Mouse (Mus musculus) 416B (cell line): ENCODE measurements around the gene Smpdl3b.
"Not testable (repeated sequence)": the region's sequence is repeated elsewhere in the genome, so short reads cannot be mapped to it uniquely, and the experiment has no call there.

Experiments used
- DNase-seq: peaks from one replicate; pipeline ENCODE4 v3.0.0; 2011; ENCODE audit warnings: low read depth

Smpdl3b gene

DNA sequence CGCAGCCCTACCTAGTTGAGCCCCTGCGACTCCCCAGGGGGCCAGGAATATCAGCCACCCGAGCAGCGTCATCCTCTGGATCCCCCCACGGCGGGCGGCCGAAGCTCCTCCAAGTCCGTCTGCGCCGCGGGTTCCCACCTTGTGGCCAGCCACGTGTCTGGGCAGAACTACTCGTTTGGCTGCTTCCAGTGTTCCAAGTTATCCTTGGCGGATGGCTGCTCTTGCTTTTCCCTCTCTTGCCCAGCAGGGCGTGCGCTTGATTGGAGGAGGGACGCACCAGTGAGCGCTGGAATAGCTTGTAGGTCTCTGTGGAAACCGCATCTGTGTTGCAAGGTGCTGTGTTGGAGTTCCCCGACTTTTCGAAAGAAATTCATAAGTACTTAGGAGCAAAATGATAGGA, at the start of gene Smpdl3b:
TSS of gene Smpdl3b (minus strand) at position 279 of the 400 bp plus-strand sequence.
- DNase-seq, result no peak

GRCm38 (mm10) chr4:132806620-132807191, 49.7 kb upstream of the Smpdl3b start:
- no peak for DNase-seq

DNA sequence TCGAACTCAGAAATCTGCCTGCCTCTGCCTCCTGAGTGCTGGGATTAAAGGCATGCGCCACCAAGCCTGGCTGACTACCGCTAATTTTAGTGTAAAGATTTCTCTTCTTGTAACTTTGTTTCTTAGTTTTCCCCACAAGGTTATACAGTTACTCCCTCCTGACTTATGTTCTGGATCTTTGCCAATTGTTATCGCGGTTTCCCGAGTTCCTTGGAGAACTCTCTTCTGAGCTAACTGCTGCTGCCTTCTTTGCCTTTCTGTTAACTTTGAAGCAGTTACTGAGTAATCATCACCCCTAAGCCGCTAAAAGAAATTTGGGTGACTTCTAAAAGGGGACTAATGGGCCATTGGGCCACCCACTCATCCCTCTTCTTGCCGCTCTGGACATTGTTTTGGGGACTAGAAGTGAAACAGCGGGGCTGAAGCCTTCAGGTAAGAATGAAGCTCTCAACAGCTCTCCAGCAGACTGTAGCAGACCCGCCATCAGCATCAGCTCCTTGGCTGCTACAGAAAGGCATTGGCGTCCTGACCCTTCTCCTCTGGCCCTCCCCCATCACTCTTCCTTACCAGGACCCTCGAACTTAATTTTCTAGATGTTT, 48.6 kb upstream of the Smpdl3b start:
- peak; percentile 56 for DNase-seq

GRCm38 (mm10) chr4:132805146-132805545, 48.1 kb upstream of the Smpdl3b start:
- no peak for DNase-seq

GRCm38 (mm10) chr4:132804331-132804730, 47.3 kb upstream of the Smpdl3b start:
- peak; percentile 30 for DNase-seq

DNA sequence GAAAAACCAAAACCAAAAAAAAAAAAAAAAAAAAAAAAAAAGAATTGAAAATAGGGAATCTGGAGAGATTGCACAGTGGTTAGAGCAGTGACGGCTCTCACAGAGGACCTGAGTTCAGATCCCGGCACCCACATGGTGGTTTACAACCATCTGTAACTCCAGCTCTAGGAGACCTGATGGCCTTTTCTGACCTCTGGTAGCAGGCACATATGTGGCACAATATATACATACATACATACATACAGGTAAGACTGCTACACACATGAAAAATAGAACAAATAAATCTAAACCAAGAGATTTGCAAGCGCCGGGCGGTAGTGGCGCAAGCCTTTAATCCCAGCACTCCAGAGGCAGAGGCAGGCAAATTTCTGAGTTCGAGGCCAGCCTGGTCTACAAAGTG, 46.8 kb upstream of the Smpdl3b start:
- DNase-seq, result no peak

DNA sequence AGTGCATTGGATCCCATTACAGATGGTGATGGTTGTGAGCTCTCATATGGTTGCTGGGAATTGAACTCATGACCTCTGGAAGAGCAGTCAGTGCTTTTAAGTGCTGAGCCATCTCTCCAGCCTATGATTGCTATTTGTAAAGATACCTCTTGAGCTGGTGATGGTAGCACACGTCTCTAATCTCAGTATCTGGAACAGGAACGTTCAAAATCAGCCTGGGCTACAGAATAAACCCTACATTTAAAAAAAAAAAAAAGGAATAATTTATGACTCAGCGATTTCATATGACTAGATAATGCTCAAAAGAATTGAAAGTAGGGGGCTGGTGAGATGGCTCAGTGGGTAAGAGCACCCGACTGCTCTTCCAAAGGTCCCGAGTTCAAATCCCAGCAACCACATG, 46.2 kb upstream of the Smpdl3b start:
- DNase-seq, result no peak

GRCm38 (mm10) chr4:132802171-132802637, 45.2 kb upstream of the Smpdl3b start:
- DNase-seq, result no peak

DNA sequence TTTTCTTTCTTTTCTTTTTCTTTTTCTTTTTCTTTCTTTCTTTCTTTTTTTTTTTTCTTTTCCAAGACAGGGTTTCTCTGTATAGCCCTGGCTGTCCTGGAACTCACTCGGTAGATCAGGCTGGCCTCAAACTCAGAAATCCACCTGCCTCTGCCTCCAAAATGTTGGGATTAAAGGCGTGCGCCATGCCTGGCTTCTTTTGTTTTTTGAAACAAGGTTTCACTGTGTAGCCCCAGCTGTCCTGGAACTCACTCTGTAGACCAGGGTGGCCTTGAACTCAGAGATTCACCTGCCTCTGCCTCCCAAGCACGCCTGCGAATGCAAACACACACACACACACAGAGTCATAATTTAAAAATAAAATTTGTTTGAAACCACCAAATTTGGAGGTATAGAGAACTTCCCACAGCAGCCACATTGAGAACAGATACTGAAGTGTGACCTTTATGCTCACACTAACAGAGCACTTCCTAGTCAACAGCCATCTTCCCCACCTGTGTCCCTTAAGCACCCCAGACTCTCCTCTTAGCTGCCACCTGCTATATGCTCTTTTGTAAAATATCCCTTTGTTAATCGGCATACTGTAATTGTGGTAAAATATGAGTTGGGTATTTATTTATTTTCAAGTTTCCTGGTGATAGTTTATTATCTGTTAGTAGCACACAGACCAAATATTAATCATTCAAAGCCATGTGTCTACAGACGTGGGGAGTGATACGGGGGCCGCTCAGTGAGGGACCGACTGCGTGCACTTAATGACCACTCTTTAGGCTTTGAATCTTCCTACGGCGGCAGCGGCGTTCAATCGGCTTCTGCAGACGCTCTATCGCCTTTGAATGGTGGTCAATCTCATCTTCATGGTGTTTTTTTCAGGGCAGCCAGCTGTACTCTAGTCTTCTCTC, 44.4 kb upstream of the Smpdl3b start:
- no peak for DNase-seq

DNA sequence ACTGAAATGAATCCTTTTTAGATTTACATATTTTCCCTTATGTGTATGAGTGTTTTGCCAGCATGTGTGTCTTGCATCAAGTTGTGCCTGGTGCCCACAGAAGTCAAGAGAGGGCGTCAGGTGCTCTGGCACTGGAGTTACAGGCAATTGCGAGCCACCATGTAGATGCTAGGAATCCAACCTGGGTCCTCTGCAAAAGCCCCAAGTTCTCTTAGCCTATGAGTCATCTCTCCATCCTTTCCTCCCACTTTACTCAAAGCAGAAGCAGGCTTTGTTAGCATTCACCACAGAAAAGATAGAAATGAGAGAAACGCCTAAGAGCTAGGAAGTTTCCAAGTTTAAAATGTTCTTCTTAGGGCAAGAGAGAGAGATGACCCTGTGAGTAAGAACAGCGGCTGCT, 42.8 kb upstream of the Smpdl3b start:
- no peak for DNase-seq

GRCm38 (mm10) chr4:132798666-132799065, 41.6 kb upstream of the Smpdl3b start:
- DNase-seq, result not testable (repeated sequence)

DNA sequence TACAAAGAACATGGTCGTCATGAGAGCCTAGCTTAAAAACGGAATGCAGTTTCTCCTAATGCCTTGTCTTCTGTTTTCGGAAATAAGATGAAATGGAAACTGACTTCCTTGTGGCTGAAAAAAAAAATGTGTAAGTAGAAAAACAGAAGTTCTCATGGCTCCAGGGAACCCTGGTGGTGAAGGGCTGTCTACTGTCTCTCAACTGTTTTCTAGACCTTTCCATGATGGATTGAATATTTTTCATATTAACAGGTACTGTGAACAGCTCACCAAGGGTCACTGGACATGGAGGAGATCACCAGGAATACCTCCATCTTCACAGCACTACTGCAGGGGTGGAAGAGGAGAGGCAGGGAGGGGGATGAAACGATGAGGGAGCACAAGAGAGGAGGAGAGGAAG, 41.0 kb upstream of the Smpdl3b start:
- no peak for DNase-seq

DNA sequence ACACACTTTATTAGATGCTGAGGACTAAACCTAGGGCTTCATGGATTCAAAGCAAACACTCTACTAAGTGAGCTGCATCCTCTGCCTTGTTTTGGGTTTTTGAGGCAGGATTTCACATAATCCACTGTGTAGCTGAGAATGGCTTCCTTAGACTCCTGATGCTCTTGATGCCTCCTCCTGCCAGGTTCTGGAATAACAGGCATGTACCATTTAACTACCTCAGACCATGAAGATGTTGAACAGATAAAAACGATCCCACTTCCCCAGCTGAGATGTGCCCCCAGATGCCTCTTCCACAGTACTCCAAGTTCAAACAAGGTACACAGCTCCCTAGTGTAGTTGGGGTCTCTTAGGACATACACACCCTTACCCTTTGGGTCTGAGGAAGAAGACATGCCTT, 40.4 kb upstream of the Smpdl3b start:
- DNase-seq, result peak; percentile 34

DNA sequence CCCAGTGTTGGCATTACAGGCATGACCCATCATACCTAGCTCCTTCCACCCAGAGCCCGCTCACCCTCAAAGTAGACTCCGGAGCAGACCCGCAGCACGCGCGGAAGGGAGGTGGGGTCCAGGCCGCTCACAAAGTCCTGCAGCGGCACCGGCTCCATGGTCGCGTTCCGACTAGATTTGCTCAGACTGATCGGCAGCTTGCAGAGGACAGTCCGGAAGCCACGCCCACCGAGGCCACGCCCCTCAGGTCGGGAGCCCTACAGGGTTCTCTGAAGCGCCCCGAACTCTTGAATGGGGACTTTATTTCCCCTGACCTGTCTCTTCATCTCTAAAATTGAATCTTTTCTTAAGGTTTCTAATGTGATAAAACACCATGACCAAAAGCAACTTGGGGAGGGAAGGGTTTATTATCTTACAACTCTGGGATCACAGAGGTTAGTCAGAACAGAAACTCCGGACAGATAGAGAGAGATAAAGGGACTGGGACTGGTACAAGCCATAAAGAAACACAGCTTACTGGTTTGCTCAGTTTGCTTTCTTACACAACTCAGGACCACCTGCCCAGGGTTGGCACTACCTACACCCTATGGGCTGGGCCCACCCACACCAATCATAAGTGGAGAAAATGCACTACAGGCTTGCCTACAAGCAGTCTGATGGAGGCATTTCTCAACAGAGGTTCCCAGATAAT, 39.3 kb upstream of the Smpdl3b start, which contains the start of gene Themis2:
TSS of gene Themis2 (minus strand) at position 192 of the 691 bp plus-strand sequence.
- DNase-seq, result peak; percentile 68

GRCm38 (mm10) chr4:132795171-132795570, 38.1 kb upstream of the Smpdl3b start:
- no peak for DNase-seq

DNA sequence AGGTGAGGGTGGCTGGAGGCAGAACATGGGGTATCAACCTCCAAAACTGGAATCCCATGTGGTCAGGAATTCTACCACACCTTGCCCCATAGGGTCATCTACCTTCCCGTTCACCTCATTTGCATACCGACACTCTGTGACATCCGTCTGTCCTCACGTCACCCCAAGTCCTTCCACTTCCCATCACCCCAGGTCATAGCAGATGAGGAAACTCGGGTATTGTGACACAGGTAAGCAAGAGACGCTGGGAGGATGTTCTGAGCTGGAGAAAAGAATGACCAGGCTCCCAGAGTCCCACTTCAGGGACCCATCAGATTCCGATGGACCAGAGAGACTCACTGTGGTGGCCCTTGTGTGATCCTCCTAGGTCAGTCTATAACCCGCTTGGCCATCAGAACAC, 37.7 kb upstream of the Smpdl3b start:
- DNase-seq, result peak; percentile 31

GRCm38 (mm10) chr4:132794028-132794427, 37.0 kb upstream of the Smpdl3b start:
- DNase-seq, result peak; percentile 59

DNA sequence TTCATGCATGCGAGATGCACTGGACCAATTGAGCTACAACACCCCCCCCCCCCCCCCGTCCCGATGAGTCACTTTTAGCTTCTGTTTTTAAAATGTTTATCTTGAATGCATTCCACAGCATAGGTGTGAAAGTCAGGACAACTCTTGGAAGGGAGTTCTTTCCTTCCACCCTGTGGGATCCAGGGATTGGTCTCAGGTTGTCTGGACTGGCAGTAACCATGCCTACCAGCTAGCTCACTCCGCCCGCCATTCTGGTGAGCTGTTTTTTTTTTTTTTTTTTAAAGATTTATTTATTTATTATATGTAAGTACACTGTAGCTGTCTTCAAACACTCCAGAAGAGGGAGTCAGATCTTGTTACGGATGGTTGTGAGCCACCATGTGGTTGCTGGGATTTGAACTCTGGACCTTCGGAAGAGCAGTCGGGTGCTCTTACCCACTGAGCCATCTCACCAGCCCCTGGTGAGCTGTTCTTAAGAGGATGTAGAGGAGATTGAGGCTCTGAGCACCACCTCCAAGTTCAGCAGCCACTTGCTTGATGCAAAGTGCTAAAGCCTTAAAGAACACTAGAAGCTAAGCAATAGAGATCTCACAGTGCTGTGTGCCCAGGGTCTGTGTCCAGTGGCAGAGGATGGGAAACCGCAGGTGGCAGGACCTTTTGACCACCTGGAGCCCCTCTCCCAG, 36.4 kb upstream of the Smpdl3b start:
- peak; percentile 38 for DNase-seq

DNA sequence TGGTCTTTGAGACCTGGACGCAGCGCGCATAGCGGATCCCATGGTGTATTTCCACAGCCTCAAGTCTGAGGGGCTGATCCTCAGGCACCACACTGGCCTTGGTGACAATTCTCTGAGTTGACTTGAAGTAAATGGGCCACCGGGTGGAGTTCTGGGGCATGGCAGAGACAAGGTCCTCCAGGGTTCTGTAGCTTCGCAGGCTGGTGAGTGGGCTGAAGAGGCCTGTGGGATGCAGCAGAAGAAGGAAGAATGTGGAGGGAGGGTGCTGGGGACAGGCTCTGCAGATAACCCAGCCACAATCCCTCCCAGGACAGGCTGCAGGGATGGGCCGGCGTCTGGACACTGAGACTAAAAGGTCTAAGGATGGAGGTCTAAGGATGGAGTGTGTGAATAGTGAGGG, 32.7 kb upstream of the Smpdl3b start:
- DNase-seq, result no peak

GRCm38 (mm10) chr4:132785228-132785627, 28.2 kb upstream of the Smpdl3b start:
- DNase-seq, result no peak

DNA sequence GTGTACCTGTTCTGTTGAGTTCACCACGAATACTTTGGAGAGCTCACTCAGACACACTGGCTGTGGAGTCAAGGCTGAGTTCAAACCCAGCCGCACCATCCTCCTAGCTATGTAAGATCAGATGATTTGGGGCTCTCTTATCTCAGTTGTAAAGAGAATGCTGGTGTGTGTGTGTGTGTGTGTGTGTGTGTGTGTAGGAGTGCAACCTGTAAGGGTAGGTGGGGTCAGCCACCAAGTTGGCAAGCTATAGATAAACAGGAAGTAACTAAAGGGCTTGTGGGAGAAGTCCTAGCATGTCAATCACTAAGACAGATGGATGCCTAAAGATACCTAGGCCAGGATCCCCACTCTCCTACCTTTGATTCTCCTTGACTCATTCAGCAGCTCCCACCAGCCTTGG, 26.7 kb upstream of the Smpdl3b start:
- no peak for DNase-seq

- DNase-seq, result no peak
These were observed 23.2 kb upstream of the Smpdl3b start for GRCm38 (mm10) chr4:132780288-132780687.
